9 mouse cellular contexts compared by ENCODE assay signal in genomic region chr2:60939957-60940356, GRCm38 (mm10). TPM values are rescaled to one million over a fixed set of nuclear protein-coding genes. Genes with fewer than 3 reads are reported as not detected.
A peak's percentile ranks its signal among the peaks of the same experiment; 100 is the strongest.
DNase-seq lines count a peak whose midpoint lies in the region; ATAC-seq and TF ChIP-seq lines count a peak whose summit lies in the region.
"Had no signal": no experiment of that assay in that cellular context is flagged by ENCODE, and none has a peak within 500 bp of the region (broad histone marks: within the 10 kb centered on the region; RNA-seq: fewer than 3 reads in every experiment).

No protein-coding gene starts in this region.

- no peak overlapping the region for H3K27ac ChIP-seq in forebrain, embryonic 13.5 days
- H3K27ac ChIP-seq in forebrain, postnatal 0 days (ENCODE audit: low read depth, low read length): no peak overlapping the region
- peak overlapping the region; percentile 81 for H3K27ac ChIP-seq in kidney, embryonic 16.5 days (ENCODE audit: low read length)
- peak overlapping the region; percentile 61 for H3K27ac ChIP-seq in embryonic facial prominence, embryonic 13.5 days
- no peak overlapping the region; the same call in 1 of the 2 replicates for H3K27ac ChIP-seq in liver, embryonic 13.5 days

- peaks cover 14% of the 10 kb centered on the region; the same call in 1 of the 2 replicates for H3K4me1 ChIP-seq in forebrain, embryonic 13.5 days
- H3K4me1 ChIP-seq in forebrain, postnatal 0 days (ENCODE audit: insufficient read depth): peaks cover 2% of the 10 kb centered on the region; the same call in 1 of the 2 replicates
- peaks cover 14% of the 10 kb centered on the region for H3K4me1 ChIP-seq in kidney, embryonic 16.5 days (ENCODE audit: insufficient read depth, low read length)
- H3K4me1 ChIP-seq in embryonic facial prominence, embryonic 13.5 days: peaks cover 25% of the 10 kb centered on the region
- peaks cover 4% of the 10 kb centered on the region for H3K4me1 ChIP-seq in liver, embryonic 13.5 days (replicated peaks)

- H3K36me3 ChIP-seq in forebrain, embryonic 13.5 days (ENCODE audit: poor library complexity, severe bottlenecking): no peaks in the 10 kb centered on the region
- no peaks in the 10 kb centered on the region for H3K36me3 ChIP-seq in forebrain, postnatal 0 days (ENCODE audit: insufficient read depth)
- H3K36me3 ChIP-seq in kidney, embryonic 16.5 days (ENCODE audit: insufficient read depth, low read length): 0 out of 2 replicates have a peak, but pooled peaks cover 2% of the 10 kb centered on the region
- H3K36me3 ChIP-seq in embryonic facial prominence, embryonic 13.5 days: peaks cover 6% of the 10 kb centered on the region
- no peaks in the 10 kb centered on the region for H3K36me3 ChIP-seq in liver, embryonic 13.5 days

- DNase-seq in forebrain, postnatal 0 days: no peak
- DNase-seq in kidney, adult 8-10 months: no peak
- no peak for DNase-seq in liver, embryonic 13.5 days
- no peak for DNase-seq in urinary bladder, adult 2 months (ENCODE audit: low spot score)
- no peak for DNase-seq in cerebellum, postnatal 36 days

- H3K4me2 ChIP-seq in forebrain, embryonic 13.5 days: peak overlapping the region; percentile 41
- H3K4me2 ChIP-seq in forebrain, postnatal 0 days (ENCODE audit: low read depth): no peak overlapping the region
- H3K4me2 ChIP-seq in kidney, embryonic 16.5 days (replicated peaks; ENCODE audit: low read depth, low read length): peak overlapping the region; percentile 49
- peak overlapping the region; percentile 49 for H3K4me2 ChIP-seq in embryonic facial prominence, embryonic 13.5 days
- peak overlapping the region; percentile 46 for H3K4me2 ChIP-seq in liver, embryonic 13.5 days
- H3K4me2 ChIP-seq: midbrain, embryonic 11.5 days had no signal

- H3K4me3 ChIP-seq in forebrain, embryonic 13.5 days: no peak overlapping the region
- no peak overlapping the region for H3K4me3 ChIP-seq in forebrain, postnatal 0 days (ENCODE audit: low read depth, low read length)
- peak overlapping the region; percentile 1; the same call in 1 of the 2 replicates for H3K4me3 ChIP-seq in kidney, embryonic 16.5 days (ENCODE audit: low read length)
- H3K4me3 ChIP-seq in embryonic facial prominence, embryonic 13.5 days: 0 out of 2 replicates have a peak overlapping the region, but pooled peaks have one; percentile 8
- H3K4me3 ChIP-seq in liver, embryonic 13.5 days (replicated peaks): no peak overlapping the region; the same call in 1 of the 2 replicates

- TF ChIP-seq CTCF in forebrain, postnatal 0 days (IDR thresholded peaks at IDR 0.05; ENCODE audit: low read depth): no peak

- no peaks in the 10 kb centered on the region for H3K9me3 ChIP-seq in forebrain, embryonic 13.5 days (replicated peaks)
- H3K9me3 ChIP-seq in forebrain, postnatal 0 days (ENCODE audit: low read length): no peaks in the 10 kb centered on the region
- H3K9me3 ChIP-seq in kidney, embryonic 16.5 days (ENCODE audit: low read length): no peaks in the 10 kb centered on the region
- no peaks in the 10 kb centered on the region for H3K9me3 ChIP-seq in embryonic facial prominence, embryonic 13.5 days
- H3K9me3 ChIP-seq in liver, embryonic 13.5 days (replicated peaks): no peaks in the 10 kb centered on the region

- 83% methylated on average over 2 of the region's 2 CpGs for WGBS in forebrain, embryonic 13.5 days
- WGBS in forebrain, postnatal 0 days: 81% methylated on average over 2 of the region's 2 CpGs
- 63% methylated on average over 2 of the region's 2 CpGs for WGBS in kidney, embryonic 16.5 days
- 63% methylated on average over 2 of the region's 2 CpGs for WGBS in embryonic facial prominence, embryonic 13.5 days
- WGBS in liver, embryonic 13.5 days (ENCODE audit: insufficient replicate concordance): 39% methylated on average over 2 of the region's 2 CpGs

- ATAC-seq in forebrain, embryonic 13.5 days: no peak
- ATAC-seq in forebrain, postnatal 0 days: no peak
- ATAC-seq in kidney, embryonic 16.5 days (ENCODE audit: low FRiP score, low TSS enrichment): no peak
- ATAC-seq in embryonic facial prominence, embryonic 13.5 days (ENCODE audit: insufficient number of reproducible peaks, insufficient read depth, low FRiP score, low TSS enrichment, low read depth): no peak; the same call in 1 of the 2 replicates
- no peak for ATAC-seq in liver, embryonic 13.5 days (ENCODE audit: low read depth)

- no peaks in the 10 kb centered on the region for H3K27me3 ChIP-seq in forebrain, embryonic 13.5 days
- no peaks in the 10 kb centered on the region for H3K27me3 ChIP-seq in forebrain, postnatal 0 days (ENCODE audit: insufficient read depth, low read length)
- H3K27me3 ChIP-seq in kidney, embryonic 16.5 days (ENCODE audit: insufficient read depth, low read length): no peaks in the 10 kb centered on the region
- H3K27me3 ChIP-seq in embryonic facial prominence, embryonic 13.5 days: no peaks in the 10 kb centered on the region
- no peaks in the 10 kb centered on the region for H3K27me3 ChIP-seq in liver, embryonic 13.5 days

- H3K9ac ChIP-seq in forebrain, embryonic 13.5 days: no peak overlapping the region
- H3K9ac ChIP-seq in forebrain, postnatal 0 days: no peak overlapping the region
- no peak overlapping the region for H3K9ac ChIP-seq in kidney, embryonic 16.5 days (replicated peaks; ENCODE audit: low read length)
- no peak overlapping the region for H3K9ac ChIP-seq in embryonic facial prominence, embryonic 13.5 days
- no peak overlapping the region for H3K9ac ChIP-seq in liver, embryonic 13.5 days

RNA-seq across cellular contexts. Expression of gene Rbms1, which starts 23.0 kb away (rescaled TPM):
- polyA plus RNA-seq in forebrain, embryonic 13.5 days (2015; fragmentation: Nextera tagmentation; extraction: Ambion mirVana): 14.2 and 14.5 TPM in 2 replicates
- total RNA-seq in forebrain, postnatal 0 days (2014; rRNA removed): 16.2 and 18.2 TPM in 2 replicates
- 25.5 and 38.2 TPM in 2 replicates for polyA plus RNA-seq in forebrain, postnatal 0 days (2015; fragmentation: Nextera tagmentation; extraction: Ambion mirVana)
- polyA plus RNA-seq in kidney, embryonic 16.5 days (2015; fragmentation: Nextera tagmentation; extraction: Ambion mirVana): 112 and 130 TPM in 2 replicates
- 117 and 118 TPM in 2 replicates for polyA plus RNA-seq in embryonic facial prominence, embryonic 13.5 days (2015; fragmentation: Nextera tagmentation; extraction: Ambion mirVana)
- 42.5 and 42.8 TPM in 2 replicates for polyA plus RNA-seq in liver, embryonic 13.5 days (2015; fragmentation: Nextera tagmentation; extraction: Ambion mirVana)
- 50.3 and 56.1 TPM in 2 replicates for polyA plus RNA-seq in urinary bladder, adult 2 months (2012; rRNA removed)

Comparison
In these comparisons a context has a peak if more than half of its experiments do, and no peak if none do; other contexts are left out.
1. H3K27ac ChIP-seq: peak in kidney, embryonic 16.5 days (single experiment) and embryonic facial prominence, embryonic 13.5 days (single experiment); none in forebrain, embryonic 13.5 days (single experiment), forebrain, postnatal 0 days (single experiment) and liver, embryonic 13.5 days (single experiment).
2. H3K4me3 ChIP-seq: peak in kidney, embryonic 16.5 days (single experiment) and embryonic facial prominence, embryonic 13.5 days (single experiment); none in forebrain, embryonic 13.5 days (single experiment), forebrain, postnatal 0 days (single experiment) and liver, embryonic 13.5 days (single experiment).